Mouse (Mus musculus): ENCODE measurements at regions not wholly inside any gene's neighbourhood (a gene's known extent, or its start where the extent isn't known, plus 50 kb on each side); places are given as distances from the start of the nearest gene placed in this dataset.

GRCm38 (mm10) chr13:111921142-111922035 is 112.6 kb upstream of the Map3k1 start:
- H3K27me3 ChIP-seq (ENCODE audit: control insufficient read depth, insufficient read depth, insufficient read length) = no peaks in the 10 kb centered on the region
- TF ChIP-seq MYOG (IDR thresholded peaks at IDR 0.05; ENCODE audit: control insufficient read depth in 1 of 3, insufficient read depth in 1 of 3, insufficient read length in 2 of 3, low read depth in 2 of 3) = no peak
- TF ChIP-seq CEBPB (IDR thresholded peaks at IDR 0.05; ENCODE audit: insufficient read depth, poor library complexity, severe bottlenecking) = no peak
- TF ChIP-seq MYOD1 (IDR thresholded peaks at IDR 0.05; ENCODE audit: control insufficient read depth in 1 of 3, insufficient read length in 2 of 3, low read depth in 2 of 3) = no peak
- no peak for TF ChIP-seq USF1 (IDR thresholded peaks at IDR 0.05; ENCODE audit: low read depth)
- no peak for TF ChIP-seq E2F4 (IDR thresholded peaks at IDR 0.05; ENCODE audit: insufficient read depth)
- TF ChIP-seq TCF3 (IDR thresholded peaks at IDR 0.05; ENCODE audit: insufficient read length, low read depth) = no peak
- TF ChIP-seq MAX (IDR thresholded peaks at IDR 0.05; ENCODE audit: low read depth) = no peak
- no peak for TF ChIP-seq POLR2A (IDR thresholded peaks at IDR 0.05; ENCODE audit: insufficient read length, low read depth)
- no peak for TF ChIP-seq TCF12 (IDR thresholded peaks at IDR 0.05; ENCODE audit: insufficient read depth, poor library complexity, severe bottlenecking)
- no peaks in the 10 kb centered on the region for H3K79me2 ChIP-seq (ENCODE audit: control insufficient read depth, insufficient read depth)
- H3K4me2 ChIP-seq (ENCODE audit: low read depth) = no peak overlapping the region
- H3ac ChIP-seq (ENCODE audit: control insufficient read depth, insufficient read length) = no peak overlapping the region
- no peak overlapping the region for H3K4me3 ChIP-seq
- no peaks in the 10 kb centered on the region for H3K36me3 ChIP-seq (ENCODE audit: control insufficient read depth, insufficient read depth)

- no peak overlapping the region for H3ac ChIP-seq (ENCODE audit: control insufficient read depth, insufficient read length)
- no peaks in the 10 kb centered on the region for H3K79me2 ChIP-seq (ENCODE audit: control insufficient read depth, insufficient read depth)
- TF ChIP-seq POLR2A (IDR thresholded peaks at IDR 0.05; ENCODE audit: insufficient read length, low read depth) (no peak), CEBPB (IDR thresholded peaks at IDR 0.05; ENCODE audit: insufficient read depth, poor library complexity, severe bottlenecking) (no peak), MYOG (IDR thresholded peaks at IDR 0.05; ENCODE audit: control insufficient read depth in 1 of 3, insufficient read depth in 1 of 3, insufficient read length in 2 of 3, low read depth in 2 of 3) (no peak)
- no peak overlapping the region for H3K4me3 ChIP-seq
- no peaks in the 10 kb centered on the region for H3K27me3 ChIP-seq (ENCODE audit: control insufficient read depth, insufficient read depth, insufficient read length)
- no peak overlapping the region for H3K4me2 ChIP-seq (ENCODE audit: low read depth)
- H3K36me3 ChIP-seq (ENCODE audit: control insufficient read depth, insufficient read depth) = no peaks in the 10 kb centered on the region
Observed at GRCm38 (mm10) chr13:111925349-111925748, 116.6 kb upstream of the Map3k1 start.

DNA sequence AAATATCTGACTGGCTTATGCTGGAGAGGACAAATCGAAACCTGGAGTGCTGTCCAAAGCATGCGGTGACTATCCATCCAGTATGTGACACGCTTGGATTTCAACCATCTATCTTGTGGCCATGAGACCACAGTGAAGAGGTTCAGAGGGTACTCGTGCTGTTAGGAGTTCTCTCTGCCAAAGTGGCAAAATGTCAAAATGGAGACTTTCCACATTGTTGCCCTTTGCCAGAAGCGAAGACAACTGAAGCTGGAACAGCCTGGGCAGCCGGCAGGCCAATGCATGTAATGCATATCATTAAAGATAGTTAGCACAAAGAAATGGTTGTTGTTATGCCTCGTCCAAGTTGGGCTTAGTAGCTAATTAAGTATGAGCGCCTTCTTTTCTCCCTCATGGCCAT is 118.0 kb upstream of the Map3k1 start:
- Histone ChIP-seq H3ac (ENCODE audit: control insufficient read depth, insufficient read length) (no peak overlapping the region), H3K79me2 (ENCODE audit: control insufficient read depth, insufficient read depth) (no peaks in the 10 kb centered on the region), H3K4me3 (no peak overlapping the region), H3K36me3 (ENCODE audit: control insufficient read depth, insufficient read depth) (no peaks in the 10 kb centered on the region), H3K4me2 (ENCODE audit: low read depth) (no peak overlapping the region), H3K27me3 (ENCODE audit: control insufficient read depth, insufficient read depth, insufficient read length) (no peaks in the 10 kb centered on the region)
- TF ChIP-seq POLR2AphosphoS2 (IDR thresholded peaks at IDR 0.05; ENCODE audit: insufficient read length, low read depth) (no peak), MAX (IDR thresholded peaks at IDR 0.05; ENCODE audit: low read depth) (no peak), TCF12 (IDR thresholded peaks at IDR 0.05; ENCODE audit: insufficient read depth, poor library complexity, severe bottlenecking) (no peak), MYOG (IDR thresholded peaks at IDR 0.05; ENCODE audit: control insufficient read depth in 1 of 3, insufficient read depth in 1 of 3, insufficient read length in 2 of 3, low read depth in 2 of 3) (no peak), TCF3 (IDR thresholded peaks at IDR 0.05; ENCODE audit: insufficient read length, low read depth) (no peak), USF1 (IDR thresholded peaks at IDR 0.05; ENCODE audit: low read depth) (no peak), POLR2A (IDR thresholded peaks at IDR 0.05; ENCODE audit: insufficient read length, low read depth) (no peak), REST (IDR thresholded peaks at IDR 0.05; ENCODE audit: insufficient read depth, insufficient read length) (no peak), SRF (IDR thresholded peaks at IDR 0.05; ENCODE audit: control insufficient read depth, insufficient read length, low read depth) (no peak), CEBPB (IDR thresholded peaks at IDR 0.05; ENCODE audit: insufficient read depth, poor library complexity, severe bottlenecking) (no peak), MYOD1 (IDR thresholded peaks at IDR 0.05; ENCODE audit: control insufficient read depth in 1 of 3, insufficient read length in 2 of 3, low read depth in 2 of 3) (no peak), E2F4 (IDR thresholded peaks at IDR 0.05; ENCODE audit: insufficient read depth) (no peak)

GRCm38 (mm10) chr13:111927489-111927888 is 118.7 kb upstream of the Map3k1 start:
- Histone ChIP-seq H3K27me3 (ENCODE audit: control insufficient read depth, insufficient read depth, insufficient read length) (no peaks in the 10 kb centered on the region), H3ac (ENCODE audit: control insufficient read depth, insufficient read length) (no peak overlapping the region), H3K36me3 (ENCODE audit: control insufficient read depth, insufficient read depth) (no peaks in the 10 kb centered on the region), H3K4me3 (no peak overlapping the region), H3K79me2 (ENCODE audit: control insufficient read depth, insufficient read depth) (no peaks in the 10 kb centered on the region), H3K4me2 (ENCODE audit: low read depth) (no peak overlapping the region)
- TF ChIP-seq REST (IDR thresholded peaks at IDR 0.05; ENCODE audit: insufficient read depth, insufficient read length) (no peak), MAX (IDR thresholded peaks at IDR 0.05; ENCODE audit: low read depth) (no peak), USF1 (IDR thresholded peaks at IDR 0.05; ENCODE audit: low read depth) (no peak), SRF (IDR thresholded peaks at IDR 0.05; ENCODE audit: control insufficient read depth, insufficient read length, low read depth) (no peak), POLR2AphosphoS2 (IDR thresholded peaks at IDR 0.05; ENCODE audit: insufficient read length, low read depth) (no peak)

All from myocyte (in vitro differentiated cells).